Mouse (Mus musculus) liver, embryonic 14.5 days (tissue): ENCODE measurements around the gene Eml5. TPM values are rescaled to one million over a fixed set of nuclear protein-coding genes. Genes with fewer than 3 reads are reported as not detected.

ENCODE experiments used
- ATAC-seq: fragments of 200-750 bp; cut with Nextera tagmentation; 2 replicates; pipeline ENCODE4 v1.8.0; 2017; ENCODE audit warnings: moderate number of reproducible peaks, mild to moderate bottlenecking, moderate library complexity; ENCODE audit not compliant: insufficient read depth
- DNase-seq, 3 experiments: peaks; one replicate each; pipeline ENCODE4 v3.0.0-alpha.2; 2012 to 2013; ENCODE audit warnings: low read depth in 3 of 3, low spot score in 3 of 3
- H3K27ac ChIP-seq: fragments of 300-500 bp; sonication (generic); 2 replicates; pipeline ENCODE4 v1.5.1; 2014; ENCODE audit warnings: moderate library complexity, mild to moderate bottlenecking, control low read depth, inconsistent platforms
- H3K27me3 ChIP-seq: fragments of 300-500 bp; sonication (generic); 2 replicates; pipeline ENCODE4 v1.6.1; 2014; ENCODE audit warnings: mild to moderate bottlenecking, low read length, moderate library complexity; ENCODE audit not compliant: control insufficient read depth, insufficient read depth
- H3K36me3 ChIP-seq: fragments of 300-500 bp; sonication (generic); replicated peaks from 2 replicates; pipeline ENCODE4 v1.6.1; 2014; ENCODE audit warnings: low read depth; ENCODE audit not compliant: control insufficient read depth, insufficient read depth
- H3K4me1 ChIP-seq, 2 experiments: fragments of 200-500 bp in 1 of 2; fragments of 300-500 bp in 1 of 2; sonication (generic) in 1 of 2; replicated peaks; 2 replicates each; pipeline ENCODE4 v1.6.1; 2012 to 2014; ENCODE audit warnings: antibody characterized with exemption in 1 of 2, inconsistent platforms in 1 of 2, low read length in 1 of 2; ENCODE audit not compliant: control insufficient read depth in 2 of 2, insufficient read depth in 2 of 2
- H3K4me2 ChIP-seq: fragments of 300-500 bp; sonication (generic); 2 replicates; pipeline ENCODE4 v1.6.1; 2014; ENCODE audit warnings: low read depth, mild to moderate bottlenecking, control low read depth, moderate library complexity
- H3K4me3 ChIP-seq, 2 experiments: fragments of 200-500 bp in 1 of 2; fragments of 300-500 bp in 1 of 2; sonication (generic) in 1 of 2; 2 replicates each; pipeline ENCODE4 v1.5.1; 2012 to 2014; ENCODE audit warnings: low read depth in 2 of 2, low read length in 2 of 2, mild to moderate bottlenecking in 2 of 2, control low read depth in 1 of 2, inconsistent platforms in 1 of 2, moderate library complexity in 1 of 2; ENCODE audit not compliant: insufficient read depth in 1 of 2
- H3K9ac ChIP-seq: fragments of 300-500 bp; sonication (generic); replicated peaks from 2 replicates; pipeline ENCODE4 v1.6.1; 2014; ENCODE audit warnings: mild to moderate bottlenecking, control low read depth, moderate library complexity
- H3K9me3 ChIP-seq: fragments of 300-500 bp; sonication (generic); 2 replicates; pipeline ENCODE4 v1.6.1; 2016; ENCODE audit warnings: low read length, mixed read lengths; ENCODE audit not compliant: control insufficient read depth
- CTCF ChIP-seq: IDR thresholded peaks from 2 replicates; pipeline ENCODE4 v1.5.1; 2016; ENCODE audit warnings: antibody characterized with exemption, low read depth, control low read depth
- EP300 ChIP-seq: IDR thresholded peaks from 2 replicates; pipeline ENCODE4 v1.6.1; 2016; ENCODE audit warnings: antibody characterized with exemption, low read depth
- WGBS: fragments of 180-500 bp; shearing (Covaris S2); extraction: QIAGEN DNeasy Blood & Tissue Kit; methylation state at CpG from one replicate; pipeline ENCODE4 v1.1.7; 2014; ENCODE audit not compliant: insufficient replicate concordance; 5-methylcytosine and 5-hydroxymethylcytosine counted together
- polyA plus RNA-seq, 2 experiments: library from polyadenylated mRNA; depleted of rRNA in 1 of 2; stranded (reverse) in 1 of 2; unstranded in 1 of 2; fragments of >200 nt; fragmentation: Nextera tagmentation in 1 of 2; extraction: Ambion mirVana in 1 of 2; gene quantifications; 2 replicates each; pipeline versions ENCODE4 v1.2.1 to v1.2.3; 2012 to 2014

Gene Eml5
- polyA plus RNA-seq, 2 experiments, result 0.22 to 1.1 TPM

DNA sequence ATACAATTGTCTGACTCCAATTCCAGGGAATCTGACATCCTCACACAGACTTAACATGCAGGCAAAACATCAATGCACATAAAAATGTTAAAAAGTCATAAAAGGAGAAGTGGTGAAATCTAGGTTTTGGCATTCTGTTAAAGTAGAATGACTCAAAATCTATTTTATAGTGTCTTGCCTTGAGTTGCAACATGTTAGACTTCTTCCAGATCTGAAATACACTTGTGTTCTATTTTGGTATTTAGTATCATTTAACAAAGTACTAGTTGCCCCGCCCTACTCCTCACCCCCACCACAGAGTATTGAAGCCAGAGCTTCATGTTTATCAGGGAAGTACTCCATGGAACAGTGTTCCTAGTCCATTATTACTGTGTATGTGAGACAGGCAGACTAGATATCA lies 117.0 kb downstream of the Eml5 start:
- Histone ChIP-seq H3K4me3 (no peak overlapping the region), H3K27ac (no peak overlapping the region), H3K4me1 (no peaks in the 10 kb centered on the region), H3K36me3 (peaks cover 33% of the 10 kb centered on the region), H3K27me3 (no peaks in the 10 kb centered on the region), H3K4me2 (no peak overlapping the region), H3K9me3 (no peaks in the 10 kb centered on the region), H3K9ac (no peak overlapping the region)
- no peak for ATAC-seq
- no peak for DNase-seq
- 76% methylated on average over 1 of the region's 1 CpGs for WGBS
- TF ChIP-seq CTCF (no peak), EP300 (no peak)

DNA sequence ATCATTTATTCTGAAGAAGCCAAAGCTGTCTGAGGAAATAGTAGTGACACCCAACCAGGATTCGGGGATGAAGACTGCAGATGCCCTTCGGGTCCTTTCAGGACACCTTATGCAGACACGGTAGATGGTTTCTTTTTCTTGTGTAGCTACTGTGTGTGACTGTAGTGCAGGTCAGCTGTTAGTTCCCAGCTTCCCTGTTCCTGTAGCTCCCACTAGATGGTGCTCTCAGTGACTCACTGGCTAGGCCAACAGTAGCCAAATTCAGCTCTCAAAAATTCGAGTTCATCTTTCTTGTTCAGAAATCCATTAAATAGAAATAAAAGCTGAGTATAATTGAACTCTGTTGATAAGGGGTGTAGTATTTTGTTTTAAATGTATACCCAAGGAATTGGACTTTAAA lies 122.1 kb downstream of the Eml5 start:
- WGBS, result 60% methylated on average over 4 of the region's 4 CpGs
- DNase-seq, result no peak
- no peak overlapping the region for H3K4me3 ChIP-seq
- H3K27ac ChIP-seq, result no peak overlapping the region
- no peaks in the 10 kb centered on the region for H3K27me3 ChIP-seq
- peaks cover 34% of the 10 kb centered on the region for H3K36me3 ChIP-seq
- no peak overlapping the region for H3K4me2 ChIP-seq
- no peaks in the 10 kb centered on the region for H3K9me3 ChIP-seq
- no peak for ATAC-seq
- no peaks in the 10 kb centered on the region for H3K4me1 ChIP-seq
- no peak overlapping the region for H3K9ac ChIP-seq
- TF ChIP-seq EP300 (no peak), CTCF (peak; percentile 44; the same call in 1 of the 2 replicates)

DNA sequence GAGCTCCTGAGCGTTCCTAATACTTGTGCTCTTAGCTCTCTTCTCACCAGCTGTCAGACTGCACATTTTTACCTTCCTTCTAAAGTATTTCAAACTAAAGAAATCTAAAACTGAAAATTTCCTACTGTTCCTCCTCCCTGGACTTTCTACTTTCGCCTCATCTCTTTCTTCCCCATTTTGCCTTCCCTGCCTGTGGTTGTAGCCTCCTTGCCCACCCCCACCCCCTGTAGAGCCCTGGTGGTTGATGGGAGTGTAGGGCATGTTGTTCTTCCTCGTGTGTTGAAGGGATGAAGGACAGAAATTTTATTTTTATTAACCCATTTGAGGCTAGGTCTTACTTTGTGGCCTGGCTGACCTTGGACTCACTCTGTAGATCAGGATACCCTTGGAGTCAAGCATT lies 123.8 kb downstream of the Eml5 start:
- H3K36me3 ChIP-seq, result peaks cover 32% of the 10 kb centered on the region
- ATAC-seq (no peak), DNase-seq (no peak)
- 51% methylated on average over 3 of the region's 3 CpGs for WGBS
- TF ChIP-seq EP300 (no peak), CTCF (no peak)
- H3K4me2 ChIP-seq, result no peak overlapping the region
- no peaks in the 10 kb centered on the region for H3K27me3 ChIP-seq
- no peak overlapping the region for H3K9ac ChIP-seq
- no peak overlapping the region for H3K27ac ChIP-seq
- H3K4me3 ChIP-seq, result no peak overlapping the region
- no peaks in the 10 kb centered on the region for H3K4me1 ChIP-seq
- no peaks in the 10 kb centered on the region for H3K9me3 ChIP-seq

DNA sequence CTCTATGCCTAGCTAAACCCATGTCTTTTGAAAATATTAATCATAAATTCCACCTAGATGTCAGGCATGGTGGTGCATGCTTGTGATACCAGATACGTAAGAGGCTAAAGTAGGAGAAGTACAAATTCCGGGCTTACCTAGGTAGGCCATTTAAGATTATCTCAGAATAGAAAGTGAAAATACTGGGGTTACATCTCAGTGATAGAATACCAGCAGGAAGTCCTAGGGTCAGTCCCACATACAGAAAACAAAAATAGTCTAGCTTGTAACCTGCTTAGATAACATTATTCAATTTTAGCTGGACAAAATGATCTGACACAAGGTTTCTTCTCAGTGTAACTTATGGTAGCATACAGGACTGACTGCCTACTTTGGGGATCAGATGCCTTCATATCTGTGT lies 135.0 kb downstream of the Eml5 start:
- no peak overlapping the region for H3K27ac ChIP-seq
- peaks cover 26% of the 10 kb centered on the region for H3K36me3 ChIP-seq
- no peak overlapping the region for H3K4me2 ChIP-seq
- no peak overlapping the region for H3K4me3 ChIP-seq
- WGBS, result 78% methylated on average over 2 of the region's 2 CpGs
- no peak overlapping the region for H3K9ac ChIP-seq
- H3K9me3 ChIP-seq, result no peaks in the 10 kb centered on the region
- TF ChIP-seq EP300 (no peak), CTCF (no peak)
- no peaks in the 10 kb centered on the region for H3K27me3 ChIP-seq
- ATAC-seq (no peak), DNase-seq (no peak)
- no peaks in the 10 kb centered on the region for H3K4me1 ChIP-seq

DNA sequence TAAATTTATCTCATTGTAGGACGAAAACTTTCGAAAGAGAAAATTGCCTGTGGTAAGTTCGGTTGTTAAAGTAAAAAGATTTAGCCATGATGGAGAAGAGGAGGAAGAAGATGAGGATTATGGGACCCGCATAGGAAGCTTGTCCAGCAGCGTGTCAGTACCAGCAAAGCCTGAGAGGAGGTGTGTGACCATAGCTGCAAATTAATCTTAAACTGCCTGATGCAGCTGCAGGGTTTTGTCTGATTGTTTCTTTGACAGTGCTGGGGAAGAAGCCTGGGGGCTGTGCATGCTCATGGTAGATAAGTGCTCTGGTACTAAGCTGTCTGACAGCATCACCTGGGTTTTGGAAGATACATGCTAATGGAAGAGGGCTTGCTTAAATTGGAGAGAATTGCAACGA lies 141.6 kb downstream of the Eml5 start:
- no peak for ATAC-seq
- DNase-seq, result no peak
- H3K9me3 ChIP-seq, result no peaks in the 10 kb centered on the region
- H3K4me1 ChIP-seq, result no peaks in the 10 kb centered on the region
- no peak overlapping the region for H3K27ac ChIP-seq
- WGBS, result 75% methylated on average over 6 of the region's 6 CpGs
- peaks cover 49% of the 10 kb centered on the region for H3K36me3 ChIP-seq
- no peak overlapping the region for H3K9ac ChIP-seq
- H3K27me3 ChIP-seq, result no peaks in the 10 kb centered on the region
- H3K4me3 ChIP-seq, result no peak overlapping the region
- H3K4me2 ChIP-seq, result no peak overlapping the region
- TF ChIP-seq CTCF (no peak), EP300 (no peak)
